Mouse (Mus musculus): ENCODE data around the gene Stpg2. TPM values are rescaled to one million over a fixed set of nuclear protein-coding genes. Genes with fewer than 3 reads are reported as not detected.

Gene Stpg2
- polyA plus RNA-seq, 1 experiment from 2014 or later: not detected

DNA sequence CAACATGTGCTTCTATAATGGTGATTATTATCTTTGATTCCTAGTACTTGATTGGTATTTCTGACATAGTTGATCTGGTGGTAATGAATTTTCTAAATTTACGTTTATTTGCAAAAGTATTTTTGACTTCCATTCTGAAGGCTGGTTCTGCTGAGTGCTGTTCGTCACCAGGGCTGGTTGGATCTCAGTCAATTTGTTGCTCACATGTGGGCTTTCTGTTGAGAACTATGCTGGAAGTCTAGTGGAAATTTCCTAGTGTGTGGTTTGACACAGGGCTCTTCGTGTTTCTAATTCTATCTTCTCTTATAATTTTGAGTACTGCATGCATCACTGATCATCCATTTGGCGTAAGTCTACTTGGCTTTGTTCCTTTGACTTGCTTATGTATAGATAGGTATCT lies 504.3 kb downstream of the Stpg2 start:
- Histone ChIP-seq H3K27ac (replicated peaks; ENCODE audit: low read depth, low read length) (no peak overlapping the region), H3K36me3 (ENCODE audit: control insufficient read depth, insufficient read depth, low read length) (no peaks in the 10 kb centered on the region), H3K9ac (ENCODE audit: low read length) (no peak overlapping the region), H3K27me3 (ENCODE audit: control insufficient read depth, insufficient read depth, low read length) (no peaks in the 10 kb centered on the region), H3K4me3 (ENCODE audit: low read depth, low read length) (no peak overlapping the region), H3K9me3 (ENCODE audit: control insufficient read depth, low read length) (no peaks in the 10 kb centered on the region), H3K4me2 (ENCODE audit: low read depth, severe bottlenecking) (no peak overlapping the region), H3K4me1 (ENCODE audit: control insufficient read depth, insufficient read depth, low read length) (no peaks in the 10 kb centered on the region)
- 85% methylated on average over 4 of the region's 4 CpGs for WGBS
- DNase-seq (ENCODE audit: low spot score) (no peak), ATAC-seq (ENCODE audit: insufficient number of reproducible peaks, low FRiP score, low TSS enrichment, low read depth) (no peak)

DNA sequence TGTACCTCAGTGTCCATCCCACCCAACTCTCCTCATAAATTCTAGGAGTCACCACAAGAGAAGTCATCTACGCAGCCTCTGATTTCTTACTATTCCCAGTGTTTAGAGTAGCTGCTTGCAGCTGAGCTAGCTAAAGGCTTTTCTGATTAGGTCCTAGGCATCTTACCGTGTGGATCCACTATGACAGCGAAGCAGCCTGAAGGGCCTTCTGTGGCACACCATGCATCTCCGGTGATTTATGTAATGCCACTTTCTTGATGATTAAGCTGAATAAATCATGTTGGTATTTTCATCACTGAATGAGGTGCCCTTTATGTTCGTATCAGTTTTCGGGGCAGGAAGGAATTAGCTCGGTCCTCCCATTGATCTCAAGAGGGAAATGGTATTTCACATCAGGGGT lies 523.3 kb downstream of the Stpg2 start:
- Histone ChIP-seq H3K4me2 (ENCODE audit: low read depth, severe bottlenecking) (no peak overlapping the region), H3K27ac (replicated peaks; ENCODE audit: low read depth, low read length) (no peak overlapping the region), H3K9ac (ENCODE audit: low read length) (no peak overlapping the region), H3K4me3 (ENCODE audit: low read depth, low read length) (no peak overlapping the region), H3K4me1 (ENCODE audit: control insufficient read depth, insufficient read depth, low read length) (no peaks in the 10 kb centered on the region), H3K27me3 (ENCODE audit: control insufficient read depth, insufficient read depth, low read length) (no peaks in the 10 kb centered on the region), H3K9me3 (ENCODE audit: control insufficient read depth, low read length) (no peaks in the 10 kb centered on the region), H3K36me3 (ENCODE audit: control insufficient read depth, insufficient read depth, low read length) (no peaks in the 10 kb centered on the region)
- DNase-seq (ENCODE audit: low spot score): no peak
- no peak for ATAC-seq (ENCODE audit: insufficient number of reproducible peaks, low FRiP score, low TSS enrichment, low read depth)
- WGBS: 21% methylated on average over 7 of the region's 7 CpGs

DNA sequence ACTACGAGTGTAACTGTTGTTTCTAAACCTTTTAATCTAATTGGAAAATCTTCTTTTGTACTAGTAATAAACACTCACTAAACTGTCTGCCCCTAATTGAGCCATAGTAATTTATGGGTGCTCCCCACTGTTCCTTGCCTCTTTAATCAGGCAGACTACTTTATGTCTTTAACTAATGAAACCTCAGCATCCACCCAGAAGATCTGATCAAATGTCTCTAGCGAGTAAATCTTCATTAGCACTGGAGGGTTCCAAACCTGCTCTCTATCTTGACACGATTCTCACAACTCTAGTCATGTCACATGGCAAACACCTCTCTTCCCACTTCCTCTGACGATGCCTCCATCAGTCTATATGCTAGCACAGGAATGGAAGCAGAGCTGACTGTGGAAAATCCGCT lies 523.8 kb downstream of the Stpg2 start:
- Histone ChIP-seq H3K9me3 (ENCODE audit: control insufficient read depth, low read length) (no peaks in the 10 kb centered on the region), H3K9ac (ENCODE audit: low read length) (no peak overlapping the region), H3K27me3 (ENCODE audit: control insufficient read depth, insufficient read depth, low read length) (no peaks in the 10 kb centered on the region), H3K4me2 (ENCODE audit: low read depth, severe bottlenecking) (no peak overlapping the region), H3K4me1 (ENCODE audit: control insufficient read depth, insufficient read depth, low read length) (no peaks in the 10 kb centered on the region), H3K36me3 (ENCODE audit: control insufficient read depth, insufficient read depth, low read length) (no peaks in the 10 kb centered on the region), H3K27ac (replicated peaks; ENCODE audit: low read depth, low read length) (no peak overlapping the region), H3K4me3 (ENCODE audit: low read depth, low read length) (no peak overlapping the region)
- WGBS: 13% methylated on average over 5 of the region's 5 CpGs
- ATAC-seq (ENCODE audit: insufficient number of reproducible peaks, low FRiP score, low TSS enrichment, low read depth) (0 out of 2 replicates have a peak, but pooled peaks have one; percentile 24), DNase-seq (ENCODE audit: low spot score) (no peak)

DNA sequence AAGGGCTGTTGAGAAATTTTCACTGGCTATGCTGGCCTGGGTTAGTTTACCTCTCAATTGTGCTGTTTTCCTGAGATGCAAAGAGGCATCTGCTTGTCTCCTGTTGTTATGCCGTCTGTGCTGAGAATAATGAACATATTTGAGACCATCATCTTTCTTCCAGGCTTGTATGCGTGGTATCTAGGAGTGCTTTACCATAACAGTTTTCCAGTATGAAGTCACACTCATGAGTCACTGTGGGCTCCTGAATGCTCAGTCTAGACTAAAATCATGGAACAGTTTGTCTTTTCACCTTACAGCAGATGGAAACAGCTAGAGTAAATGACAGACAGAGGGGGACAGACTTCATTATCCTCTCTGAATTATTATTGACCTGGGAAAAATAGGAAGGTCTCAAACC lies 527.7 kb downstream of the Stpg2 start:
- Histone ChIP-seq H3K4me1 (ENCODE audit: control insufficient read depth, insufficient read depth, low read length) (no peaks in the 10 kb centered on the region), H3K9ac (ENCODE audit: low read length) (no peak overlapping the region), H3K36me3 (ENCODE audit: control insufficient read depth, insufficient read depth, low read length) (no peaks in the 10 kb centered on the region), H3K27me3 (ENCODE audit: control insufficient read depth, insufficient read depth, low read length) (no peaks in the 10 kb centered on the region), H3K27ac (replicated peaks; ENCODE audit: low read depth, low read length) (no peak overlapping the region), H3K4me2 (ENCODE audit: low read depth, severe bottlenecking) (no peak overlapping the region), H3K4me3 (ENCODE audit: low read depth, low read length) (no peak overlapping the region), H3K9me3 (ENCODE audit: control insufficient read depth, low read length) (no peaks in the 10 kb centered on the region)
- ATAC-seq (ENCODE audit: insufficient number of reproducible peaks, low FRiP score, low TSS enrichment, low read depth) (no peak), DNase-seq (ENCODE audit: low spot score) (no peak)
- WGBS: 80% methylated on average over 2 of the region's 2 CpGs

DNA sequence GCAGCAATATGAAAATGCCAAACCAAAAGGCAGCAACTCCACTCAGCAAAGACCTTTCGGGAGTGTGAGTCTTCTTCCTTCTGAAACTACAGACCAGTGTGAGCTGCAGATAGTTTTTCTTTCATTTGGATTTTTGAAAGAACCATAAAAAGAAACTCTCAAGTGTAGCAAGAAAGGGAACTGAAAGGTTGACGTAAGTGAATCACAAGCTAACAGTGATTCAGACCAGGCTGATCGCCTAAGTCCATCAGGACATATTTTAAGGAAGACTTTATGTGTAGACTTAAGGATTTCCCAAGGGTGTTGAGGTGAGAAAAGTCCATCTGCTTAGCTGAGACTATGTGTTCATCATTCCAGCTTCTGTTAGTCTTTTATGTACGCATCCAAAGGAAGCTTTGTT lies 533.9 kb downstream of the Stpg2 start:
- no peaks in the 10 kb centered on the region for H3K9me3 ChIP-seq (ENCODE audit: control insufficient read depth, low read length)
- no peak overlapping the region for H3K4me2 ChIP-seq (ENCODE audit: low read depth, severe bottlenecking)
- H3K36me3 ChIP-seq (ENCODE audit: control insufficient read depth, insufficient read depth, low read length): no peaks in the 10 kb centered on the region
- no peaks in the 10 kb centered on the region for H3K4me1 ChIP-seq (ENCODE audit: control insufficient read depth, insufficient read depth, low read length)
- WGBS: 90% methylated on average over 4 of the region's 4 CpGs
- DNase-seq (ENCODE audit: low spot score): no peak
- H3K9ac ChIP-seq (ENCODE audit: low read length): no peak overlapping the region
- no peak overlapping the region for H3K4me3 ChIP-seq (ENCODE audit: low read depth, low read length)
- no peaks in the 10 kb centered on the region for H3K27me3 ChIP-seq (ENCODE audit: control insufficient read depth, insufficient read depth, low read length)
- ATAC-seq (ENCODE audit: insufficient number of reproducible peaks, low FRiP score, low TSS enrichment, low read depth): no peak
- H3K27ac ChIP-seq (replicated peaks; ENCODE audit: low read depth, low read length): no peak overlapping the region

Other genes starting within 250 kb of the Stpg2 start
- gene Rap1gds1, start 130.5 kb upstream of the Stpg2 start, polyA plus RNA-seq (2014; fragmentation: Nextera tagmentation; extraction: Ambion mirVana): 53.5 and 56.2 TPM in 2 replicates